Mouse (Mus musculus) bone marrow macrophage, adult 2 months (primary cell): ENCODE data around the gene Paxbp1.

Source experiments
- CTCF ChIP-seq: IDR thresholded peaks from 2 replicates; pipeline ENCODE4 v1.5.1; 2012; ENCODE audit warnings: low read depth, mild to moderate bottlenecking, low read length, moderate library complexity
- POLR2A ChIP-seq: IDR thresholded peaks from 2 replicates; pipeline ENCODE4 v1.6.1; 2012; ENCODE audit warnings: mild to moderate bottlenecking, low read depth, low read length, borderline replicate concordance

DNA sequence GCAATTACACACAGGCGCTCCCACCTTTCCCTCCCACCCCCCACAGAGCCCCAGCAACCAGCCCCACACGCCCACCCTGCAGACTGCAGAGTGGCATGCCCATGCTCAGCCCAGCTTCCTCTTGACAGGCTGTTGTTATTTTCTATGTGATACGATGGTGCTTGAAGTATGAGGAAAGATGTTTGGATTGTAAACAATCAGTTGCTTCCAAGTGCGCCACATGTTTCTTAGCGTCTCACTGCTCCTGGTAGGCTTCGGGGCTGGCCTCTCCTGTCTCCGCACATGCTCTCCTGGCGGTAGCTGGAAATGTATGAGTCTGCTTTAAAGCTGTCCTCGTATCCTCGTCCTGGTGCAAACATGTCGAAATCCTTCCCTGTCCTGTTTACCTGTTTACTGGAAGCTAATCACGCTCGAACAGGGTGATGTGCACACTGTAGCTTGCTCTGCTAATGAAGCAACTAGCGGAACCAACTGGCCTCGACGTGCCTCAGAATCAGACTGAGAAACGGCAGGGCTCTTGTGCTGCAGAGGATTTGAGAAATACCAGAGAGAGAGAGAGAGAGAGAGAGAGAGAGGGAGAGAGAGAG is 41.0 kb upstream of the Paxbp1 start:
- no peak for TF ChIP-seq CTCF
- TF ChIP-seq POLR2A, result no peak
